Mouse (Mus musculus) stomach, postnatal 0 days (tissue): Measurements from ENCODE around the gene Fhit.

Experiments
- CTCF ChIP-seq: IDR thresholded peaks from 2 replicates; pipeline ENCODE4 v1.5.1; 2016; ENCODE audit warnings: antibody characterized with exemption, low read depth, mild to moderate bottlenecking, moderate library complexity
- EP300 ChIP-seq: optimal IDR thresholded peaks from 2 replicates; pipeline ENCODE3; 2016; ENCODE audit warnings: antibody characterized with exemption

DNA sequence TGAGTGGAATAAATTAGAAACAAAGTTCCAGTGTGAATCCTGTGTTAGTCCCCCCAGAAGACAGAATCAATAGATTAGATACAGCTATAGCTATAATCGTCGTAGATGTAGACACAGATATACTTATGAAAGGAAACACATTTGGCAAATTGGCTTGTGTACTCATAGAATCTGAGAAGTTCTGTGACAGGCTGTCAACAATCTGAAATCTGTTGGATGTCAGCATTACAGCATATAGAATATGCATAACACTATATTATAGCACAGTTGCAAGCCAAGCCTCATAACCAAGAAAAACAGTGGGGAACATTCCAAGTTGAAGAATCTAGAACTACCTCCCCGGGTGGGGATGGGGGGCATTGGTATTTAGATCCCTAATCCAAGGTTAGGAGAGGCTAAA lies 1635.7 kb downstream of the Fhit start:
- TF ChIP-seq CTCF (no peak), EP300 (no peak)
